Mouse (Mus musculus): ENCODE measurements at regions not wholly inside any gene's neighbourhood (a gene's known extent, or its start where the extent isn't known, plus 50 kb on each side); places are given as distances from the start of the nearest gene placed in this dataset.

- TF ChIP-seq POLR2A (IDR thresholded peaks at IDR 0.05; ENCODE audit: low read depth, low read length) (no peak), CTCF (IDR thresholded peaks at IDR 0.05; ENCODE audit: borderline replicate concordance, insufficient read depth, low read length) (no peak)
Measured at GRCm38 (mm10) chr4:21125892-21126291, 559.9 kb downstream of the Prdm13 start.
